Mouse (Mus musculus) bone marrow macrophage, adult 2 months (primary cell): ENCODE data around the gene A130010J15Rik.

Experiments used
- CTCF ChIP-seq: IDR thresholded peaks from 2 replicates; pipeline ENCODE4 v1.5.1; 2012; ENCODE audit warnings: low read depth, mild to moderate bottlenecking, low read length, moderate library complexity
- POLR2A ChIP-seq: IDR thresholded peaks from 2 replicates; pipeline ENCODE4 v1.6.1; 2012; ENCODE audit warnings: mild to moderate bottlenecking, low read depth, low read length, borderline replicate concordance

- no peak for TF ChIP-seq POLR2A
- TF ChIP-seq CTCF = no peak
These were observed 23.3 kb upstream of the A130010J15Rik start for GRCm38 (mm10) chr1:193144516-193144915.
